Mouse (Mus musculus): ENCODE data around the gene Fig4. TPM values are rescaled to one million over a fixed set of nuclear protein-coding genes. Genes with fewer than 3 reads are reported as not detected.

Gene Fig4
- polyA plus RNA-seq, 1 experiment from 2014 or later: 6.0 TPM

DNA sequence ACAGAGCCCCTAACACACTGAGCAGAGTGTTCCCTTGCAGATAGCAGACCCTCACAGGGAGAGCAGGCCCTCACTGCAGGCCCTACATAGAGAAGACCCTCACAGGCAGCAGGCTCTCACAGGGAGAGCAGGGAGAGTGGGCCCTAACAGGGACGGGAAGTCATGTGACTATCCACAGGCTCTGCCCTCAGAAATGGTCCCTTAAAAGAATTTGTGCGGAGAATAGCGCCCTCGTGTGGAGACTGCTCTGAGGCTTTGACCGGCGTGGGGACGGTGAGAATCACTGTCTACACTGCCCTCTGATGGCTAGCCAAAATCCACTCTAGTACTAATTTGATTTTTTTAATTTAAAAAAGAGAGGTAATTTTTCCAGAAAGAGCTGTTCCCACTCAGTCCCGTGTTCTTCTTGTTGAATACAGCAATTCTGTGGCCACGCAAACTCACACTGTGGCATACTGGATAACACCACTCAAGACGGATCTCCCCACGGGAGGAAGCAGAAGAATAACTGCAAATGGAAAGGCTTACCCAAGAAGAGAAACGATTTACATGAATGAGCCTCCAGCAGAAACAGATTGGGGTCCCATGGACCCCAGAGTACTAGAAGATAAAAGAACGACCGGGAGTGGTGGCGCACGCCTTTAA lies 14.2 kb downstream of the Fig4 start:
- peak; percentile 86 for ATAC-seq
- Histone ChIP-seq H3K4me3 (ENCODE audit: low read depth, low read length) (no peak overlapping the region), H3K9ac (replicated peaks) (no peak overlapping the region; the same call in 1 of the 2 replicates), H3K27ac (ENCODE audit: low read depth) (no peak overlapping the region), H3K9me3 (ENCODE audit: low read length) (no peaks in the 10 kb centered on the region), H3K36me3 (replicated peaks; ENCODE audit: insufficient read depth, low read length) (peaks cover 4% of the 10 kb centered on the region; the same call in 1 of the 2 replicates), H3K27me3 (ENCODE audit: insufficient read depth, low read length) (no peaks in the 10 kb centered on the region), H3K4me1 (ENCODE audit: insufficient read depth) (no peaks in the 10 kb centered on the region; the same call in 1 of the 2 replicates), H3K4me2 (ENCODE audit: low read depth, low read length) (no peak overlapping the region)
- 37% methylated on average over 16 of the region's 16 CpGs for WGBS (ENCODE audit: insufficient replicate concordance)
- peak; percentile 89 for DNase-seq
- TF ChIP-seq EP300 (IDR thresholded peaks at IDR 0.05; ENCODE audit: low read depth) (no peak), CTCF (IDR thresholded peaks at IDR 0.05; ENCODE audit: low read depth) (peak; percentile 94)

- WGBS (ENCODE audit: insufficient replicate concordance): 60% methylated on average over 1 of the region's 1 CpGs
Observed at GRCm38 (mm10) chr10:41288074-41288473, 15.0 kb downstream of the Fig4 start.

GRCm38 (mm10) chr10:41287618-41288017 lies 15.4 kb downstream of the Fig4 start:
- no peak for TF ChIP-seq EP300 (IDR thresholded peaks at IDR 0.05; ENCODE audit: low read depth)
- no peak for TF ChIP-seq CTCF (IDR thresholded peaks at IDR 0.05; ENCODE audit: low read depth)
- H3K9ac ChIP-seq (replicated peaks): no peak overlapping the region
- no peaks in the 10 kb centered on the region; the same call in 1 of the 2 replicates for H3K4me1 ChIP-seq (ENCODE audit: insufficient read depth)
- ATAC-seq: no peak
- no peak for DNase-seq
- peaks cover 4% of the 10 kb centered on the region; the same call in 1 of the 2 replicates for H3K36me3 ChIP-seq (replicated peaks; ENCODE audit: insufficient read depth, low read length)
- H3K9me3 ChIP-seq (ENCODE audit: low read length): no peaks in the 10 kb centered on the region
- WGBS (ENCODE audit: insufficient replicate concordance): 77% methylated on average over 3 of the region's 3 CpGs
- H3K27ac ChIP-seq (ENCODE audit: low read depth): no peak overlapping the region
- H3K4me3 ChIP-seq (ENCODE audit: low read depth, low read length): no peak overlapping the region
- H3K4me2 ChIP-seq (ENCODE audit: low read depth, low read length): no peak overlapping the region
- no peaks in the 10 kb centered on the region for H3K27me3 ChIP-seq (ENCODE audit: insufficient read depth, low read length)

More at GRCm38 (mm10) chr10:41288074-41288473, 15.0 kb downstream of the Fig4 start:
- Histone ChIP-seq H3K36me3 (replicated peaks; ENCODE audit: insufficient read depth, low read length) (peaks cover 4% of the 10 kb centered on the region; the same call in 1 of the 2 replicates), H3K9me3 (ENCODE audit: low read length) (no peaks in the 10 kb centered on the region), H3K9ac (replicated peaks) (no peak overlapping the region; the same call in 1 of the 2 replicates), H3K4me1 (ENCODE audit: insufficient read depth) (no peaks in the 10 kb centered on the region; the same call in 1 of the 2 replicates), H3K4me3 (ENCODE audit: low read depth, low read length) (no peak overlapping the region), H3K4me2 (ENCODE audit: low read depth, low read length) (no peak overlapping the region), H3K27me3 (ENCODE audit: insufficient read depth, low read length) (no peaks in the 10 kb centered on the region), H3K27ac (ENCODE audit: low read depth) (no peak overlapping the region)
- TF ChIP-seq EP300 (IDR thresholded peaks at IDR 0.05; ENCODE audit: low read depth): no peak
- no peak for ATAC-seq
- DNase-seq: no peak

- H3K4me2 ChIP-seq (ENCODE audit: low read depth, low read length): no peak overlapping the region
- no peak overlapping the region for H3K9ac ChIP-seq (replicated peaks)
- no peak overlapping the region for H3K27ac ChIP-seq (ENCODE audit: low read depth)
- no peak overlapping the region for H3K4me3 ChIP-seq (ENCODE audit: low read depth, low read length)
- H3K4me1 ChIP-seq (ENCODE audit: insufficient read depth): no peaks in the 10 kb centered on the region
- DNase-seq: no peak
- TF ChIP-seq EP300 (IDR thresholded peaks at IDR 0.05; ENCODE audit: low read depth) (no peak), CTCF (IDR thresholded peaks at IDR 0.05; ENCODE audit: low read depth) (no peak)
- WGBS (ENCODE audit: insufficient replicate concordance): 79% methylated on average over 2 of the region's 2 CpGs
- H3K36me3 ChIP-seq (replicated peaks; ENCODE audit: insufficient read depth, low read length): peaks cover 5% of the 10 kb centered on the region
- H3K9me3 ChIP-seq (ENCODE audit: low read length): no peaks in the 10 kb centered on the region
- ATAC-seq: no peak
- H3K27me3 ChIP-seq (ENCODE audit: insufficient read depth, low read length): no peaks in the 10 kb centered on the region
Observed at GRCm38 (mm10) chr10:41282086-41282485, 21.0 kb downstream of the Fig4 start.

GRCm38 (mm10) chr10:41280796-41281195 lies 22.3 kb downstream of the Fig4 start:
- TF ChIP-seq CTCF (IDR thresholded peaks at IDR 0.05; ENCODE audit: low read depth) (no peak), EP300 (IDR thresholded peaks at IDR 0.05; ENCODE audit: low read depth) (no peak)
- no peak overlapping the region for H3K4me2 ChIP-seq (ENCODE audit: low read depth, low read length)
- DNase-seq (no peak), ATAC-seq (no peak)
- H3K9me3 ChIP-seq (ENCODE audit: low read length): no peaks in the 10 kb centered on the region
- H3K36me3 ChIP-seq (replicated peaks; ENCODE audit: insufficient read depth, low read length): peaks cover 12% of the 10 kb centered on the region
- no peak overlapping the region for H3K9ac ChIP-seq (replicated peaks)
- H3K27ac ChIP-seq (ENCODE audit: low read depth): no peak overlapping the region
- no peaks in the 10 kb centered on the region for H3K27me3 ChIP-seq (ENCODE audit: insufficient read depth, low read length)
- 84% methylated on average over 2 of the region's 2 CpGs for WGBS (ENCODE audit: insufficient replicate concordance)
- H3K4me3 ChIP-seq (ENCODE audit: low read depth, low read length): no peak overlapping the region
- H3K4me1 ChIP-seq (ENCODE audit: insufficient read depth): no peaks in the 10 kb centered on the region

GRCm38 (mm10) chr10:41280177-41280576 lies 22.9 kb downstream of the Fig4 start:
- Histone ChIP-seq H3K9me3 (ENCODE audit: low read length) (no peaks in the 10 kb centered on the region), H3K27ac (ENCODE audit: low read depth) (no peak overlapping the region), H3K27me3 (ENCODE audit: insufficient read depth, low read length) (no peaks in the 10 kb centered on the region), H3K4me3 (ENCODE audit: low read depth, low read length) (no peak overlapping the region), H3K4me2 (ENCODE audit: low read depth, low read length) (no peak overlapping the region), H3K4me1 (ENCODE audit: insufficient read depth) (no peaks in the 10 kb centered on the region), H3K9ac (replicated peaks) (no peak overlapping the region), H3K36me3 (replicated peaks; ENCODE audit: insufficient read depth, low read length) (peaks cover 11% of the 10 kb centered on the region)
- DNase-seq (no peak), ATAC-seq (no peak)
- TF ChIP-seq CTCF (IDR thresholded peaks at IDR 0.05; ENCODE audit: low read depth): no peak
- no peak for TF ChIP-seq EP300 (IDR thresholded peaks at IDR 0.05; ENCODE audit: low read depth)
- WGBS (ENCODE audit: insufficient replicate concordance): 68% methylated on average over 6 of the region's 6 CpGs
